Mouse (Mus musculus) bone marrow macrophage, adult 2 months (primary cell): ENCODE data around the gene Oscar.

Source experiments
- CTCF ChIP-seq: IDR thresholded peaks from 2 replicates; pipeline ENCODE4 v1.5.1; 2012; ENCODE audit warnings: low read depth, mild to moderate bottlenecking, low read length, moderate library complexity
- POLR2A ChIP-seq: IDR thresholded peaks from 2 replicates; pipeline ENCODE4 v1.6.1; 2012; ENCODE audit warnings: mild to moderate bottlenecking, low read depth, low read length, borderline replicate concordance

GRCm38 (mm10) chr7:3574216-3574615 lies 41.7 kb downstream of the Oscar start:
- TF ChIP-seq CTCF (no peak), POLR2A (no peak)
